Mouse (Mus musculus) cerebellum, adult 2 months (tissue): ENCODE results near the gene Tmprss13.

ENCODE experiments used
- CTCF ChIP-seq: fragments of 200-500 bp; IDR thresholded peaks from 2 replicates; pipeline ENCODE4 v1.5.1; 2011; ENCODE audit warnings: low read depth, mild to moderate bottlenecking, control low read depth, low read length, moderate library complexity, borderline replicate concordance; ENCODE audit not compliant: insufficient read depth
- POLR2A ChIP-seq: fragments of 200-500 bp; IDR thresholded peaks from 2 replicates; pipeline ENCODE4 v1.6.1; 2011; ENCODE audit warnings: low read length, control low read depth, borderline replicate concordance; ENCODE audit not compliant: insufficient read depth

DNA sequence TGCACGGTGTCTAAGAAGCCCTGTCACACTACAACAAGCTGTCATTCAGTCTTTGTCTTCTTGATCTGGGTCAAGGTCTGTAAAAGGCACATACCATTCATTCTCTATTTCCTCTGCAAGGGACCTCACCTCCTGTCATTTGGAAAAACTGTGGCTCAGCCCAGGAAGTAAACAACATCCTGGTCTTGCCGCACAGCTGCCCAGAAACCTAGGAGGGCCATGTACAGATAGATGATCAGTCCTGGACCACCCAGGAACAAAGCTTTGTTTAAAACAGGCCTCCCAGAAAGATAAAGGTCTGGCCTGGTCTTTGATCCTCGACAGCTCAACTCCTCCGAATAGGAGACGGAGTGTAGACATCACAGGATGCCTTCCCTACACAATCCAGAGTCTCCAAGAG lies 31.0 kb downstream of the Tmprss13 start:
- TF ChIP-seq CTCF (no peak), POLR2A (no peak)
